Mouse (Mus musculus) large intestine, adult 2 months (tissue): ENCODE measurements around the gene Fpr-rs6. TPM values are rescaled to one million over a fixed set of nuclear protein-coding genes. Genes with fewer than 3 reads are reported as not detected.

Experiments
- DNase-seq: peaks from one replicate; pipeline ENCODE4 v3.0.0-alpha.2; 2012; ENCODE audit warnings: low read depth, low spot score
- polyA plus RNA-seq: library from polyadenylated mRNA; depleted of rRNA; stranded (reverse); fragments of >200 nt; gene quantifications from 2 replicates; pipeline ENCODE4 v1.2.3, GENCODE M21; 2012; rRNA removed

Fpr-rs6 gene
- polyA plus RNA-seq = not detected in 2 replicates

GRCm38 (mm10) chr17:20182997-20183396 lies at the start of gene Fpr-rs6:
Gene Fpr-rs6 (minus strand): TSS chr17:20183097.
- DNase-seq = no peak

Other genes starting within 250 kb of the Fpr-rs6 start
- not detected in 2 replicates for gene Vmn2r104, start 134.8 kb downstream of the Fpr-rs6 start, polyA plus RNA-seq
- gene Fpr-rs7, start 68.9 kb downstream of the Fpr-rs6 start, polyA plus RNA-seq = not detected in 2 replicates
- gene Vmn2r105, start 52.0 kb upstream of the Fpr-rs6 start, polyA plus RNA-seq = not detected in 2 replicates
- not detected in 2 replicates for gene Vmn2r106, start 102.5 kb upstream of the Fpr-rs6 start, polyA plus RNA-seq
- gene Vmn2r107, start 162.1 kb upstream of the Fpr-rs6 start, polyA plus RNA-seq = not detected in 2 replicates
- not detected in 2 replicates for gene Vmn1r224, start 231.0 kb upstream of the Fpr-rs6 start, polyA plus RNA-seq